Mouse (Mus musculus) forebrain, postnatal 0 days (tissue): ENCODE measurements around the gene Atrnl1. TPM values are rescaled to one million over a fixed set of nuclear protein-coding genes. Genes with fewer than 3 reads are reported as not detected.
A peak's percentile ranks its signal among the peaks of the same experiment; 100 is the strongest.

Experiments
- ATAC-seq: fragments of 200-750 bp; cut with Nextera tagmentation; 2 replicates; pipeline ENCODE4 v1.8.0; 2017; ENCODE audit warnings: mild to moderate bottlenecking, moderate library complexity
- DNase-seq: peaks from one replicate; pipeline ENCODE4 v3.0.0-alpha.2; 2015
- H3K27ac ChIP-seq: fragments of 300-500 bp; sonication (generic); 2 replicates; pipeline ENCODE4 v1.5.1; 2014; ENCODE audit warnings: low read depth, mild to moderate bottlenecking, antibody characterized with exemption, low read length, moderate library complexity, mixed read lengths
- H3K27me3 ChIP-seq: fragments of 300-500 bp; sonication (generic); 2 replicates; pipeline ENCODE4 v1.6.1; 2014; ENCODE audit warnings: mild to moderate bottlenecking, low read length, mixed read lengths; ENCODE audit not compliant: insufficient read depth
- H3K36me3 ChIP-seq: fragments of 300-500 bp; sonication (generic); 2 replicates; pipeline ENCODE4 v1.6.1; 2014; ENCODE audit warnings: mild to moderate bottlenecking, moderate library complexity; ENCODE audit not compliant: insufficient read depth
- H3K4me1 ChIP-seq: fragments of 300-500 bp; sonication (generic); 2 replicates; pipeline ENCODE4 v1.6.1; 2014; ENCODE audit warnings: antibody characterized with exemption; ENCODE audit not compliant: insufficient read depth
- H3K4me2 ChIP-seq: fragments of 300-500 bp; sonication (generic); 2 replicates; pipeline ENCODE4 v1.6.1; 2014; ENCODE audit warnings: low read depth, mild to moderate bottlenecking, moderate library complexity
- H3K4me3 ChIP-seq: fragments of 300-500 bp; sonication (generic); 2 replicates; pipeline ENCODE4 v1.5.1; 2014; ENCODE audit warnings: low read depth, low read length, mixed read lengths
- H3K9ac ChIP-seq: fragments of 300-500 bp; sonication (generic); 2 replicates; pipeline ENCODE4 v1.6.1; 2014; ENCODE audit warnings: mild to moderate bottlenecking
- H3K9me3 ChIP-seq: fragments of 300-500 bp; sonication (generic); 2 replicates; pipeline ENCODE4 v1.6.1; 2016; ENCODE audit warnings: low read length
- CTCF ChIP-seq: sonication (generic); IDR thresholded peaks from 2 replicates; pipeline ENCODE4 v1.5.1; 2016; ENCODE audit warnings: antibody characterized with exemption, control low read depth, low read depth
- WGBS: fragments of 180-500 bp; shearing (Covaris S2); extraction: QIAGEN DNeasy Blood & Tissue Kit; methylation state at CpG from one replicate; pipeline ENCODE4 v1.1.7; 2014; 5-methylcytosine and 5-hydroxymethylcytosine counted together
- polyA plus RNA-seq: library from polyadenylated mRNA; unstranded; fragments of >200 nt; fragmentation: Nextera tagmentation; extraction: Ambion mirVana; gene quantifications from 2 replicates; pipeline ENCODE4 v1.2.1, GENCODE M21; 2015
- total RNA-seq: library from RNA; depleted of rRNA; stranded (reverse); fragments of >200 nt; gene quantifications from 2 replicates; pipeline ENCODE4 v1.2.3, GENCODE M21; 2014

The Atrnl1 gene
- total and polyA plus RNA-seq, 2 experiments from 2014 or later, result 4.8 to 59.9 TPM

DNA sequence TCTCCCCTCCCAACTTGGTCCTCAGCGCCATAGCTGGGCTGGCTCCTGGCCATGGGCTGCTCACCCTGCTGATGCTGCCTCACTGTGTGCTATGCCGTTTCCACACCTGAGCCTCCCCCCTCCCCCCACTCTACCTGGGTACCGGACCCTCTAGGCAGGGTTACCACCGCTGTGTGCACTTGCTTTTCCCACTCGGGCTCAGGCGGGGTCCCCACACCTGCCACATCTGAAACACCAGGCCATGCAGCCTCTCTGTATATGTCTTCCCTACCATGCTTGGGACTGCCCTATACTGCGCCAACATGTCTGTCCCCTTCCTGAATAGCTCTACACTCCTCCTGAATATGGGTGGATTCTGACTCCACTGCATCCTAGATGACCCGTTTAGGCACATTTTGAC lies 384.2 kb downstream of the Atrnl1 start:
- DNase-seq, result no peak
- TF ChIP-seq CTCF, result no peak
- 94% methylated on average over 8 of the region's 8 CpGs for WGBS
- Histone ChIP-seq H3K36me3 (no peaks in the 10 kb centered on the region), H3K9me3 (no peaks in the 10 kb centered on the region), H3K9ac (no peak overlapping the region), H3K4me1 (no peaks in the 10 kb centered on the region), H3K27me3 (no peaks in the 10 kb centered on the region), H3K4me2 (no peak overlapping the region), H3K27ac (no peak overlapping the region), H3K4me3 (no peak overlapping the region)
- ATAC-seq, result no peak

GRCm38 (mm10) chr19:57997961-57998360 lies 387.1 kb downstream of the Atrnl1 start:
- DNase-seq (peak; percentile 48), ATAC-seq (no peak)
- H3K9me3 ChIP-seq, result no peaks in the 10 kb centered on the region
- H3K4me2 ChIP-seq, result no peak overlapping the region
- no peaks in the 10 kb centered on the region for H3K4me1 ChIP-seq
- H3K36me3 ChIP-seq, result no peaks in the 10 kb centered on the region
- H3K27ac ChIP-seq, result no peak overlapping the region
- H3K4me3 ChIP-seq, result no peak overlapping the region
- peak; percentile 60 for TF ChIP-seq CTCF
- H3K9ac ChIP-seq, result no peak overlapping the region
- H3K27me3 ChIP-seq, result no peaks in the 10 kb centered on the region
- WGBS, result 40% methylated on average over 4 of the region's 4 CpGs

DNA sequence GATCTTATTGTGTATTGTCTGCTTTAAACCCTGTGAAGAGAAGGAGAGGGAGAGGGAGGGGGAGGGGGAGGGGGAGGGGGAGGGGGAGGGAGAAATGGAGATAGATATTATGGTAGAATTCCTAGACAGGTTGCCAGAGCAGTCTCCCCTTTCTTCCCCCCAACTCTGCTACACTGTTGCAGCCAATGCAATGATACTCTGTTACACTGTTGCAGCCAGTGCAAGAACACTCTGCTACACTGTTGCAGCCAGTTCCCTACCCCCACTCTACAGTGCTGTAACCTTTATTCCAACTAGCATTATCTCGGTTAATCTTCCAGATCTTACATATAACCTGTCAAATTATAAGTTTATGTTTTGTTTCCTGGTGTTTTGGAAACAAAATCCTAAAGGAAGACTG lies 400.8 kb downstream of the Atrnl1 start:
- TF ChIP-seq CTCF, result no peak
- no peak for DNase-seq
- Histone ChIP-seq H3K36me3 (no peaks in the 10 kb centered on the region), H3K4me2 (no peak overlapping the region), H3K9me3 (no peaks in the 10 kb centered on the region), H3K27ac (no peak overlapping the region), H3K4me1 (no peaks in the 10 kb centered on the region), H3K9ac (no peak overlapping the region), H3K4me3 (no peak overlapping the region), H3K27me3 (no peaks in the 10 kb centered on the region)
- ATAC-seq, result no peak
- WGBS, result 84% methylated on average over 1 of the region's 1 CpGs

GRCm38 (mm10) chr19:58015741-58016140 lies 404.9 kb downstream of the Atrnl1 start:
- H3K9me3 ChIP-seq, result no peaks in the 10 kb centered on the region
- H3K4me2 ChIP-seq, result no peak overlapping the region
- no peaks in the 10 kb centered on the region for H3K4me1 ChIP-seq
- H3K9ac ChIP-seq, result no peak overlapping the region
- no peak for TF ChIP-seq CTCF
- no peak overlapping the region for H3K27ac ChIP-seq
- ATAC-seq, result no peak
- no peaks in the 10 kb centered on the region for H3K27me3 ChIP-seq
- H3K36me3 ChIP-seq, result no peaks in the 10 kb centered on the region
- 91% methylated on average over 6 of the region's 6 CpGs for WGBS
- no peak for DNase-seq
- no peak overlapping the region for H3K4me3 ChIP-seq

DNA sequence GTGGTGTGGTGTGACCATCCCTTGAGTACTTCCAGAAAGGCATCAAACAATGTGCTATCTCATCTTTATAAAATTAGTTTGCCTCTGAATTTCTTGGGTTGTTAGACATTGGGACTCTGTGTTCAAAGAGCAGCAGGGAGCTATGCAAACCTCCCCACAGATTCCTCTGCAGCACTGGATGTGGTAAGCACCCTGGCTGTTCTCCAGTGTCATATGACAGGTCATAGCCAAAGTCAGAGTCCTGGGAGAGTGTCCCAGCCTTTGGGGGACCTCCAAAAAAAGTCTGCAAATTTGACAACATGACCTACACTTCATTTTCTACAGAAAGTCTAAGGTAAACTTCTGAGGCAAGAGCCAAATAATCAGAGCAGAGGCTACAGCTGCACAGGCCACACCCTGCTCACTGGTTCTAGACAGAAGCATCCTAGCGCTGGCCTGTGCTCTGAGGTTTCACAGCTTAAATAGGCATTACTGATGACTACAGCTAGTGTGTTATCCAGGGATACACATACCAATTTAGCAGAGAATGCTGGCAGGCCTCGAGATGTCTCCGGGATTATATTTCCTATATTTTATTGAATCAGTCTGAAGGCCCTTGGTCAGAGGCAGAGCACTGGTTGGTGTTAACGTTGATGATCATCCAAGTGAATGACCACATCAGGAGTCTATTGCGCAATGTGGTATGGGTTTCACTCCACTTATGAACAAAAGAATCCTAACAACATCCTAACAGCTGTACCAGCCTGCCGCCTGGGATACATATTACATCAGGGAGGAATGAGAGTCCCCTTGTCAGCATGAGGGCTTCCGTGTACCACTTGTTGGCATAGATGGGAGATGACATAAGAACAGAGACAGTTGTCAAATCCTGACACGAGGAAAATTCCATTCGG lies 406.0 kb downstream of the Atrnl1 start:
- DNase-seq (no peak), ATAC-seq (no peak)
- Histone ChIP-seq H3K4me2 (no peak overlapping the region), H3K27ac (no peak overlapping the region), H3K4me1 (no peaks in the 10 kb centered on the region), H3K9me3 (no peaks in the 10 kb centered on the region), H3K4me3 (no peak overlapping the region), H3K27me3 (no peaks in the 10 kb centered on the region), H3K36me3 (no peaks in the 10 kb centered on the region), H3K9ac (no peak overlapping the region)
- no peak for TF ChIP-seq CTCF
- 89% methylated on average over 9 of the region's 9 CpGs for WGBS

GRCm38 (mm10) chr19:58017468-58017867 lies 406.6 kb downstream of the Atrnl1 start:
- DNase-seq (no peak), ATAC-seq (no peak)
- Histone ChIP-seq H3K9me3 (no peaks in the 10 kb centered on the region), H3K9ac (no peak overlapping the region), H3K4me1 (no peaks in the 10 kb centered on the region), H3K4me2 (no peak overlapping the region), H3K27ac (no peak overlapping the region), H3K27me3 (no peaks in the 10 kb centered on the region), H3K4me3 (no peak overlapping the region), H3K36me3 (no peaks in the 10 kb centered on the region)
- WGBS, result 96% methylated on average over 3 of the region's 3 CpGs
- no peak for TF ChIP-seq CTCF

- no peak overlapping the region for H3K4me3 ChIP-seq
- no peak overlapping the region for H3K4me2 ChIP-seq
- no peak for DNase-seq
- H3K27me3 ChIP-seq, result no peaks in the 10 kb centered on the region
- H3K4me1 ChIP-seq, result no peaks in the 10 kb centered on the region
- no peak for TF ChIP-seq CTCF
- WGBS, result 49% methylated on average over 5 of the region's 5 CpGs
- no peak for ATAC-seq
- no peak overlapping the region for H3K9ac ChIP-seq
- no peaks in the 10 kb centered on the region for H3K9me3 ChIP-seq
- H3K27ac ChIP-seq, result no peak overlapping the region
- no peaks in the 10 kb centered on the region for H3K36me3 ChIP-seq
Observed at GRCm38 (mm10) chr19:58018698-58019097, 407.9 kb downstream of the Atrnl1 start.
